Comparison of ENCODE assay signal across 8 mouse cellular contexts in genomic region chr9:21901223-21901820, GRCm38 (mm10). TPM values are rescaled to one million over a fixed set of nuclear protein-coding genes. Genes with fewer than 3 reads are reported as not detected.
A peak's percentile ranks its signal among the peaks of the same experiment; 100 is the strongest.
DNase-seq lines count a peak whose midpoint lies in the region; ATAC-seq and TF ChIP-seq lines count a peak whose summit lies in the region.

No protein-coding gene starts in this region.

- H3K27me3 ChIP-seq in heart, embryonic 16.5 days (ENCODE audit: control insufficient read depth, insufficient read depth, low read length), result 0 out of 2 replicates have a peak, but pooled peaks cover 3% of the 10 kb centered on the region
- H3K27me3 ChIP-seq in liver, embryonic 12.5 days (replicated peaks), result peaks cover 17% of the 10 kb centered on the region

- peak overlapping the region; percentile 69 for H3K4me2 ChIP-seq in heart, embryonic 16.5 days (ENCODE audit: low read depth, low read length)
- H3K4me2 ChIP-seq in liver, embryonic 12.5 days, result peak overlapping the region; percentile 60

- peak overlapping the region; percentile 13; the same call in 1 of the 2 replicates for H3K9ac ChIP-seq in ES-E14 (ENCODE audit: insufficient read depth, low read depth, low read length, poor library complexity, severe bottlenecking)
- H3K9ac ChIP-seq in heart, embryonic 16.5 days (ENCODE audit: low read length), result peak overlapping the region; percentile 14; the same call in 1 of the 2 replicates
- no peak overlapping the region for H3K9ac ChIP-seq in liver, embryonic 12.5 days

- DNase-seq in ES-E14 (ENCODE audit: low read depth, low spot score), result peak; percentile 53
- DNase-seq in brain, adult 2 months (ENCODE audit: low read depth, low spot score), result peak; percentile 93
- DNase-seq in kidney, postnatal 25 days, result peak; percentile 74 to 76
- peak; percentile 75 for DNase-seq in naive thymus-derived CD4-positive, alpha-beta T cell, adult 2 months (ENCODE audit: low read depth)
- peak; percentile 74 for DNase-seq in testis, postnatal 10 days (ENCODE audit: low spot score)

- ATAC-seq in heart, embryonic 16.5 days (replicated peaks; ENCODE audit: extremely low read depth, insufficient read depth, low FRiP score), result peak; percentile 81
- ATAC-seq in liver, embryonic 12.5 days, result peak; percentile 72

- H3K36me3 ChIP-seq in ES-E14 (ENCODE audit: control insufficient read depth, insufficient read depth, low read length, poor library complexity, severe bottlenecking), result no peaks in the 10 kb centered on the region
- no peaks in the 10 kb centered on the region for H3K36me3 ChIP-seq in heart, embryonic 16.5 days (ENCODE audit: control insufficient read depth, insufficient read depth)
- no peaks in the 10 kb centered on the region for H3K36me3 ChIP-seq in liver, embryonic 12.5 days

- H3K4me1 ChIP-seq in ES-E14 (ENCODE audit: control insufficient read depth in 2 of 2, insufficient read depth in 2 of 2, low read length in 2 of 2, poor library complexity in 1 of 2), result peaks cover 0 to 4% of the 10 kb centered on the region in 2 experiments; a peak in 1 of 4 replicates
- no peaks in the 10 kb centered on the region for H3K4me1 ChIP-seq in embryonic fibroblast, embryonic 13.5 days (ENCODE audit: control insufficient read depth, insufficient read depth, low read length)
- no peaks in the 10 kb centered on the region for H3K4me1 ChIP-seq in heart, embryonic 16.5 days (ENCODE audit: control insufficient read depth, insufficient read depth, low read length)
- H3K4me1 ChIP-seq in liver, embryonic 12.5 days, result peaks cover 6% of the 10 kb centered on the region

- TF ChIP-seq CTCF in embryonic fibroblast, embryonic 13.5 days (IDR thresholded peaks at IDR 0.05; ENCODE audit: borderline replicate concordance, insufficient read depth, low read length), result no peak

- peak; percentile 66; the same call in 1 of the 2 replicates for TF ChIP-seq POLR2A in embryonic fibroblast, embryonic 13.5 days (IDR thresholded peaks at IDR 0.05; ENCODE audit: low read depth, low read length)

- 18% methylated on average over 10 of the region's 10 CpGs for WGBS in heart, embryonic 16.5 days
- 11% methylated on average over 10 of the region's 10 CpGs for WGBS in liver, embryonic 12.5 days (ENCODE audit: insufficient replicate concordance)

- in situ Hi-C loops in ES-E14 (cut with MboI; ENCODE audit: low sequenced_read_pairs in 2 of 2, unreplicated experiment in 2 of 2), result no loop called here

- no peak overlapping the region for H3K27ac ChIP-seq in ES-E14 (ENCODE audit: insufficient read depth, low read depth, low read length, poor library complexity, severe bottlenecking)
- H3K27ac ChIP-seq in embryonic fibroblast, embryonic 13.5 days (ENCODE audit: insufficient read depth, low read length), result no peak overlapping the region
- no peak overlapping the region for H3K27ac ChIP-seq in heart, embryonic 16.5 days (ENCODE audit: low read length)
- H3K27ac ChIP-seq in liver, embryonic 12.5 days, result no peak overlapping the region

- H3K4me3 ChIP-seq in ES-E14 (ENCODE audit: insufficient read depth in 1 of 2, low read depth in 1 of 2, low read length in 2 of 2, poor library complexity in 1 of 2, severe bottlenecking in 1 of 2), result peak overlapping the region; percentile 30 to 81
- peak overlapping the region; percentile 32 for H3K4me3 ChIP-seq in embryonic fibroblast, embryonic 13.5 days (ENCODE audit: insufficient read depth, low read length)
- peak overlapping the region; percentile 54 for H3K4me3 ChIP-seq in heart, embryonic 16.5 days (ENCODE audit: low read length)
- H3K4me3 ChIP-seq in liver, embryonic 12.5 days, result peak overlapping the region; percentile 43

- no peaks in the 10 kb centered on the region for H3K9me3 ChIP-seq in ES-E14 (ENCODE audit: control insufficient read depth, insufficient read depth, low read depth, low read length)
- H3K9me3 ChIP-seq in heart, embryonic 16.5 days (replicated peaks; ENCODE audit: control insufficient read depth, low read length), result no peaks in the 10 kb centered on the region; the same call in 1 of the 2 replicates
- no peaks in the 10 kb centered on the region for H3K9me3 ChIP-seq in liver, embryonic 12.5 days (replicated peaks)

TF ChIP-seq in ES-E14, 5 proteins besides CTCF, POLR2A, EP300 and RAD21:
- TF ChIP-seq ZNF384 (IDR thresholded peaks at IDR 0.05; ENCODE audit: low read depth, low read length) (no peak), MAFK (IDR thresholded peaks at IDR 0.05; ENCODE audit: insufficient read depth, low read depth, low read length) (no peak), CHD2 (IDR thresholded peaks at IDR 0.05; ENCODE audit: low read depth, low read length) (no peak), ZC3H11A (IDR thresholded peaks at IDR 0.05; ENCODE audit: borderline replicate concordance, low read depth, low read length) (no peak), HCFC1 (IDR thresholded peaks at IDR 0.05; ENCODE audit: borderline replicate concordance, insufficient read depth, low read length) (peak; percentile 94)

RNA-seq across cellular contexts. Expression of gene Rab3d, which starts 16.7 kb away (rescaled TPM):
- total RNA-seq in ES-E14 (2012; rRNA removed), result 4.4 and 9.5 TPM in 2 replicates
- polyA plus RNA-seq in embryonic fibroblast, embryonic 13.5 days (2011; ENCODE audit: insufficient read length, low read depth, missing spikeins), result 6.7 and 13.5 TPM in 2 replicates
- polyA plus RNA-seq in heart, embryonic 16.5 days (2015; fragmentation: Nextera tagmentation; extraction: Ambion mirVana), result 10.8 and 11.4 TPM in 2 replicates
- polyA plus RNA-seq in liver, embryonic 12.5 days (2016; fragmentation: Nextera tagmentation; extraction: Ambion mirVana), result 6.5 TPM in 2 replicates

RNA-seq across cellular contexts. Expression of gene Ccdc159, which starts 25.9 kb away (rescaled TPM):
- 1.8 and 1.9 TPM in 2 replicates for total RNA-seq in ES-E14 (2012; rRNA removed)
- polyA plus RNA-seq in embryonic fibroblast, embryonic 13.5 days (2011; ENCODE audit: insufficient read length, low read depth, missing spikeins), result 5.6 and 6.2 TPM in 2 replicates
- polyA plus RNA-seq in heart, embryonic 16.5 days (2015; fragmentation: Nextera tagmentation; extraction: Ambion mirVana), result 2.3 and 2.7 TPM in 2 replicates
- 1.3 and 2.2 TPM in 2 replicates for polyA plus RNA-seq in liver, embryonic 12.5 days (2016; fragmentation: Nextera tagmentation; extraction: Ambion mirVana)

RNA-seq across cellular contexts. Expression of gene Tmem205, which starts 26.0 kb away (rescaled TPM):
- 38.1 and 75.3 TPM in 2 replicates for total RNA-seq in ES-E14 (2012; rRNA removed)
- 21.0 and 25.4 TPM in 2 replicates for polyA plus RNA-seq in embryonic fibroblast, embryonic 13.5 days (2011; ENCODE audit: insufficient read length, low read depth, missing spikeins)
- polyA plus RNA-seq in heart, embryonic 16.5 days (2015; fragmentation: Nextera tagmentation; extraction: Ambion mirVana), result 39.1 and 45.3 TPM in 2 replicates
- 39.9 and 41.8 TPM in 2 replicates for polyA plus RNA-seq in liver, embryonic 12.5 days (2016; fragmentation: Nextera tagmentation; extraction: Ambion mirVana)

RNA-seq across cellular contexts. Expression of gene Plppr2, which starts 35.5 kb away (rescaled TPM):
- total RNA-seq in ES-E14 (2012; rRNA removed), result 2.0 and 2.6 TPM in 2 replicates
- polyA plus RNA-seq in embryonic fibroblast, embryonic 13.5 days (2011; ENCODE audit: insufficient read length, low read depth, missing spikeins), result 13.1 and 14.9 TPM in 2 replicates
- 3.2 and 4.3 TPM in 2 replicates for polyA plus RNA-seq in heart, embryonic 16.5 days (2015; fragmentation: Nextera tagmentation; extraction: Ambion mirVana)
- 2.3 and 3.1 TPM in 2 replicates for polyA plus RNA-seq in liver, embryonic 12.5 days (2016; fragmentation: Nextera tagmentation; extraction: Ambion mirVana)

RNA-seq across cellular contexts. Expression of gene Dock6, which starts 48.9 kb away (rescaled TPM):
- total RNA-seq in ES-E14 (2012; rRNA removed), result 45.4 and 144 TPM in 2 replicates
- polyA plus RNA-seq in embryonic fibroblast, embryonic 13.5 days (2011; ENCODE audit: insufficient read length, low read depth, missing spikeins), result 15.9 and 18.6 TPM in 2 replicates
- polyA plus RNA-seq in heart, embryonic 16.5 days (2015; fragmentation: Nextera tagmentation; extraction: Ambion mirVana), result 45.2 and 46.2 TPM in 2 replicates
- polyA plus RNA-seq in liver, embryonic 12.5 days (2016; fragmentation: Nextera tagmentation; extraction: Ambion mirVana), result 8.4 and 8.7 TPM in 2 replicates
